Mouse (Mus musculus): ENCODE data around the gene Cox7c. TPM values are rescaled to one million over a fixed set of nuclear protein-coding genes. Genes with fewer than 3 reads are reported as not detected.
"Not testable (repeated sequence)": the region's sequence is repeated elsewhere in the genome, so short reads cannot be mapped to it uniquely, and the experiment has no call there.

The Cox7c gene
- polyA plus RNA-seq (2016; fragmentation: Nextera tagmentation; extraction: Ambion mirVana): 609 and 642 TPM in 2 replicates

- Histone ChIP-seq H3K4me3 (peak within 1 kb of the TSS; percentile 94), H3K27me3 (replicated peaks; ENCODE audit: low read depth, poor library complexity, severe bottlenecking) (no peaks in the 10 kb centered on the region), H3K36me3 (replicated peaks) (peaks cover 32% of the 10 kb centered on the region), H3K4me1 (no peaks in the 10 kb centered on the region), H3K9me3 (no peaks in the 10 kb centered on the region), H3K27ac (replicated peaks) (peak within 1 kb of the TSS; percentile 99)
- under 1% methylated on average over 51 of the region's 51 CpGs for WGBS
- DNase-seq (ENCODE audit: low spot score): peak; percentile 88
These were observed at the start of gene Cox7c for GRCm38 (mm10) chr13:86046254-86046951. Gene Cox7c (minus strand): TSS chr13:86046904.

GRCm38 (mm10) chr13:86068011-86068724 is 21.5 kb upstream of the Cox7c start:
- Histone ChIP-seq H3K36me3 (replicated peaks) (no peaks in the 10 kb centered on the region), H3K9me3 (no peaks in the 10 kb centered on the region), H3K27me3 (replicated peaks; ENCODE audit: low read depth, poor library complexity, severe bottlenecking) (no peaks in the 10 kb centered on the region), H3K27ac (replicated peaks) (no peak overlapping the region), H3K4me1 (no peaks in the 10 kb centered on the region), H3K4me3 (no peak overlapping the region)
- 79% methylated on average over 3 of the region's 3 CpGs for WGBS
- no peak for DNase-seq (ENCODE audit: low spot score)

- H3K36me3 ChIP-seq (replicated peaks): no peaks in the 10 kb centered on the region
- DNase-seq (ENCODE audit: low spot score): no peak
- H3K27me3 ChIP-seq (replicated peaks; ENCODE audit: low read depth, poor library complexity, severe bottlenecking): no peaks in the 10 kb centered on the region
- no peak overlapping the region for H3K27ac ChIP-seq (replicated peaks)
- H3K9me3 ChIP-seq: no peaks in the 10 kb centered on the region
- no peak overlapping the region for H3K4me3 ChIP-seq
- no peaks in the 10 kb centered on the region for H3K4me1 ChIP-seq
These were observed 20.8 kb upstream of the Cox7c start for GRCm38 (mm10) chr13:86067508-86067907.

- H3K4me3 ChIP-seq; H3K4me1 ChIP-seq; H3K36me3 ChIP-seq (replicated peaks); H3K9me3 ChIP-seq; DNase-seq (ENCODE audit: low spot score); H3K27ac ChIP-seq (replicated peaks); H3K27me3 ChIP-seq (replicated peaks; ENCODE audit: low read depth, poor library complexity, severe bottlenecking): not testable (repeated sequence)
- 27% methylated on average over 8 of the region's 8 CpGs for WGBS
These were observed 7.4 kb upstream of the Cox7c start for GRCm38 (mm10) chr13:86054091-86054490.

GRCm38 (mm10) chr13:86004907-86005675 is 41.6 kb downstream of the Cox7c start:
- 86% methylated on average over 7 of the region's 7 CpGs for WGBS
- H3K27ac ChIP-seq (replicated peaks): no peak overlapping the region
- H3K9me3 ChIP-seq: no peaks in the 10 kb centered on the region
- H3K27me3 ChIP-seq (replicated peaks; ENCODE audit: low read depth, poor library complexity, severe bottlenecking): no peaks in the 10 kb centered on the region
- no peak overlapping the region for H3K4me3 ChIP-seq
- H3K4me1 ChIP-seq: no peaks in the 10 kb centered on the region
- no peak for DNase-seq (ENCODE audit: low spot score)
- H3K36me3 ChIP-seq (replicated peaks): no peaks in the 10 kb centered on the region
